Mouse (Mus musculus) urinary bladder, postnatal 25 days (tissue): ENCODE results near the gene Bcl2.
"Not testable (repeated sequence)": the region's sequence is repeated elsewhere in the genome, so short reads cannot be mapped to it uniquely, and the experiment has no call there.

Source experiments
- DNase-seq: peaks from one replicate; pipeline ENCODE4 v3.0.0; 2022; ENCODE audit warnings: low spot score

The Bcl2 gene

GRCm38 (mm10) chr1:106713621-106714529, at the start of gene Bcl2:
TSS of gene Bcl2 (minus strand) at chr1:106714274.
- DNase-seq = peak; percentile 60

GRCm38 (mm10) chr1:106760750-106761149, 46.7 kb upstream of the Bcl2 start:
- no peak for DNase-seq

GRCm38 (mm10) chr1:106759572-106760435, 45.7 kb upstream of the Bcl2 start, which contains the start of gene Kdsr:
TSS of gene Kdsr (minus strand) at chr1:106759727.
- DNase-seq = peak; percentile 88

DNA sequence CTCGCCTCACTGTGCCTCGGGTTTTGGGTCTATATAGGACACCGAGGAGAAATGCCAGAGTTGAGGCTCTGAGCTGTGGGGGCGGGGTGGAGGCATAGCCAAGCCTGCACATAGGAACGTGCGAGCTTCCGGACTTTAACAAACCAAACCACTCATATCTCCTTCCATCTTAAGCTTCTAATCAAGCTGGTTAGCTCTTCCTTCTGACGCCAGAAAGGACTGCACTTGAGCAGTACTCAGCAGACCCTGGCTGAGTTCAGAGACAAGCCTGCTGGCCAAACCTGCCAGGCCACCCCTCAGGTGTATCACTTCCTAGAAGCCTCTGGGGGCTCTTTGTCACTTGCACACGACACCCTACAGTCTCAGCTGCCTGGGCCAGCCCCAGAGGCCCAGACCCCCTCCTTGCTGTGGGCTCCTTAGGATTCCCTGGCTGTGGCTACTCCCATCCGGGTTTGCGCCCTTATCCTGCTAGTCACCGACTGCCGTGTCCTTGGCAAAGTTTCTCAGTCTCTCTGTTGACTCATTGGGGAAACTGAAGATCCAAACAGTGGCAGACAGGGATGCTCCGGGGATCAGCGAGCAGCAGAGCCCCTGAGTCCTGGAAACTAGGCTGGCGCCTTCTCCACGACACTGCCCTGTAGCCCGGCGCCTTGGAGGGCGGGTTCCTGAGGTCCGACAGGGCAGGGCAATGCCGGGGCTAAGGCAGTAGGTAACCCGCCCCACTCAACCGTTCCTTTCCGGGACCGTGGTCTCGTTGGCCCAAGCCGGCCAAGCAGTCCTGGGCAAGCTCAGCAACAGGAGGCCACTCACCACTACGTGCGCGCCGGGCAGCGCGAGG, 44.9 kb upstream of the Bcl2 start:
- peak; percentile 43 for DNase-seq

DNA sequence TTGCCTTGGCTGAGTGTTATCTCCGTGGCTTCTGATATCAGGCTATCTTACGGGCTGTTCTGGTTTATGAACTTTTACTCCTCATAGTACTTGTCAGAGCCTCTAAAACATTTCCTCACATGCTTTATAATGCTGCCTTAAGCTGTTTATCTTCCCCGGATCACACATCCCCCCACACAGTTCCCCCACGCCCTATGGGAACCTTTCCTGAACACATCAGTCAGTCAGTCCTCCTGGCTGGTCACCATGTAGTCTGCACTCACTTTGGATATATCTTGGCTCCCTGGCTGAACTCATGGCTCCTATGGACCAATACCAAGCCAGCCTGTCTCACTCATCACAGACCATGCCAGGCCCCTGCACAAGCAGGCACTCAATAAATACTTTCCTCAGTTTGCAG, 42.6 kb upstream of the Bcl2 start:
- DNase-seq = no peak

DNA sequence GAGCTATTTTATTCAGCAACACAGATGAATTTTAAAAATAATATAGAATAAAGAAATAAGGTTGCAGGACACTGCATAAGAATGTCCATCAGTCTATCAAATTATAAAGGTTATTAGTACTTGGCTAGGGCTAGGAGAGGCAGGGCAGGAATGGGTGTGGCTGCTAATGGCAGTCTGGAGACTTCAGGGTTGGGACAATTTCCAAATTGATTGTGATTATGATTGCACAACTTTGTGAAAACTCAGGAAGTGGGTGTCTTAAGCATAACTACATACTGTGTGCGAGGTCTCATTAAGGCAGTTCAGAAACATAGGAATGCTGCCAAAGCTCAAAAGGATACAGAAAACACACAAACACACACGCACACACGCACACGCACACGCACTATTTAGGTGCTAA, 37.9 kb upstream of the Bcl2 start:
- DNase-seq = no peak

DNA sequence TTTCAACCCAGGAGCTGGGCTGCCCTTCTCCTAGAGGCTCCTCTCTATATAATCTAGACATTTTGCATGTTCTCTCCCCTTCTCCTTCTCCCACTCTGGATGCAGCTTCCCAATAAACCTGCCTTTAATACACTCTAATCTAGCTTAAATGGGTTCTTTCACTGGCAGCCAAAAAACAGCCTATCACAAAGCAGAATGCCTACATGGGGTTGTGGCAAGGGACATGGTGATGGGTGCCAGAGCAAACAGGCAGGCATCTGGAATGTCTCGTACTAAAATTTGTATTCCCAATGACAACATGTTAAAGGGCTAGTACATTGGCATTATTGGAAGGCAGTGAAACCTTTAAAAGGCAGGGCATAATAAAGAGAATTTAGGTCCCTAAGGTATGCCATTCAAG, 36.6 kb upstream of the Bcl2 start:
- no peak for DNase-seq

DNA sequence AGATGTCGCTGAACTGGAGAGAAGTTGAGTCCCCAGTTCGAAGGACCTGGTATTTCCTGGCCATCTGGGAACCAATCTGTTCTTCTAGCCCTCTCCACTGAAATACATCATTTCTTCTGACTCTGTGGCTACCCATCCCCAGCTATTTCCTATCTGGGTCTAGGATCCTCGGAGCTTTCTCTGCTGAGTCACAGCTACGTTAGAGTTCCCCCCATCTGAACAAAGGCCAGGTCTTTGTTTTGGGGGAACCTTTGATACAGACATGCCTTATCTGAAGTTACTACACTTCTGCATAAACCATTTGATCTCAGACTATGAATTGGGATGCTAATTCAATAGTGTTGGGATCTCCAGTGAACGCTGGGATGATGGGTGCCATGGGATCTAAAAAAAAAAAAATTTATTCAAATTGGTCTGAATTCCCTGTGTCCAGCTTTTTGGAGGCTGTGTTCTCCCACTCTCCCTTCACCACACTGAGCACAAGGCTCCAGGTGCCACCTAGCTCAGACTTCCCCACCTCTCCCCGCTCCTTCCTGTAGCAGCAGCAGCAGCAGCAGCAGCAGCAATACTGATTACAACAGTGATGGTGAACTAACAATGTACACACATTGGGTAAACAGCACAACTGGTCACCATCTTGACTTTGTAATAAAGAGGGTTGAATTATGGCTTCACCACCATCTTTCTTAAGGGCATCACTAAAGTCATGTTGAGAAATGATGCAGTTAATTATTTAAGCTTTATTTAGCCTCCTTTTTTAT, 34.7 kb upstream of the Bcl2 start:
- no peak for DNase-seq

DNA sequence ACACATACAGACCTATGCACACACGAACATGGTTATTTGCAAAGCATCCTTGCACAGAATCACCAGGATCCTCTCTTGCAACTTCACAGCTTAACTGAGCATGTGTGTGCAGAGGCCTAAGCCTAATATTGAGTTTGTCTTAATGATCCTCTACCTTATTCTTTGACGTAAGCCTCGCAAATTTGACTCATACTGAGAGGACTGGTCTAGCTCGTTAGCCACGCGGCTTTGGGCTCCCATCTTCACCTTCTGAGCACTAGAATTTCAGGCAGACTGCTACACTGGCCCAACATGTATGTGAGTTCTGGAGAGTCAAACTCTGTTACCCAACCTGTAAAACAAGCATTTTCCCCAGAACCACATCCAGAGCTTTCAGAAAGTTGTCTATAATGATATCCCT, 28.9 kb upstream of the Bcl2 start:
- DNase-seq = no peak

DNA sequence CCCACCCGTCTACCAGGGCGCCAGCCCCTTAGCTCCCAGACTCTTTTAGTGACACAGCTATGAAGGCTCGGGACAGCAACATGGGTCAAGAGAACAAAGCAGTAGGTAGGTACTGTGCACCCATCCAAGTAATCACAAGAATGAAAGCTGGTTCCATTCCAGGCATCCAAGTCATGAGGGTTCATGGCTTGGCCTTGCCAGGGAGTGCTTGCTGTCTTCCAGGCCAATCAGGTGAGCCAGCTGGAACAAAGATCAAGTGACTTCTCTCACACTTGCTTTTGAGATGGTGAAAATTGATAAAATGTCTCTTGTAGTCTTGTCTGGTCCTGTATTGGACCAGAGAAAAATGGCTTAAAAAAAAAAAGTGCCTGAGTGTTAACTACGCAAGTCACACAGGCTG, 26.7 kb upstream of the Bcl2 start:
- no peak for DNase-seq

DNA sequence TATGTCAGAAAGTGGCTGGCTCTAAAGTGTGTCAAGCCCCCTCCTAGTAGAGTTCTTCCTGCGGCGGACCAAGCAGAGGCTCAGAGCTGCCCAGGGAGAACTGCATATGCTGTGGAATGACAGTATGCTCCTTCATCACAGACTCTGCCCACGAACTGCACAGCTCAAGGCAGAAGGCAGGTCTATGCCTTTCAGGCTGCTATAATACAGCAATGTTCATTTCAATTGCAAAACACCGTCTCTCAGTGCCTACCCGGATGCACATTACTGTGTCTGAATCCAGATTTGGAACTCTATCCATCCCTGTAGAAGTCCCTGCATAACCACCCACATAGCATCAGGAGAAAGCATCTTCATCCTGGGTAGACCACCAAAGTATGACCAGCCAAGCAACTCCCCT, 25.7 kb upstream of the Bcl2 start:
- DNase-seq = no peak

- no peak for DNase-seq
Measured at GRCm38 (mm10) chr1:106738092-106738491, 24.0 kb upstream of the Bcl2 start.

- DNase-seq = no peak
Measured at GRCm38 (mm10) chr1:106736211-106736610, 22.1 kb upstream of the Bcl2 start.

DNA sequence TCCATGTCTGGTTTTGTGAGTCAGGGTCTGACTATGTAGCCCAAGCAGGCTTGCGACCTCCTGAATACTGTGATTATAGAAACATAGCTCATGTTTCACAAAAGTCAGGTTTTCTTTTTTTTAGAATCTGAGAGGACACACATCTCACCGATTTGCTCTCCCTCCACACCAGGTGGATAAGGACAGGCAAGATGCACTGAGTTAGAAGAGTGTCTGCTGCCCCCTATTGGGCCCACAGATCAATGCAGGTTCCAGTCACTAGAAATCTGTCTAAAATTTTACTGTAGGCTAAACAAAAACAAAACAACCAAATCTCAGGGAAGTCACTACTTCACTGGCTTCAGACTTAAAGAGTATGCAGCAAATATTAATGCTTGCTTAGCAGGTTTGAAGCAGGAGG, 21.5 kb upstream of the Bcl2 start:
- DNase-seq = no peak

DNA sequence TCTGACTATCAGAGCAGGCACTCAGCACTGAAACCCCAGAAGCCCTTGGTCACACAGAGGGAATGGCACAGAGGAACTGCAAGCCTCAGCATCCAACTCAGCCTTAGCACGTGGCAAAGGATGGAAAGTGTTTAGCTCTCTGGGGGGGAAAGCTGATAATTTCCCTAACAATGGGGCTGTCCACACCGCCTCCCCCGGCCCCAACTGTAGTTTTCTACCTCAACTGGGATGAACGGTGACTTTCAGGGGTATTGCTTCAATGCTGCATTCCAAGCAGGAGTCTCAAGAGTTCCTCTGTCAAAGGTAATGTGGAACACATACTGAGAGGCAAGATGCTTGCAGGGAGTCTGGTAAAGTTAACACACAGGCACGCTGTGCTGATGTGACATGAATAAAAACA, 8.0 kb upstream of the Bcl2 start:
- DNase-seq = no peak

DNA sequence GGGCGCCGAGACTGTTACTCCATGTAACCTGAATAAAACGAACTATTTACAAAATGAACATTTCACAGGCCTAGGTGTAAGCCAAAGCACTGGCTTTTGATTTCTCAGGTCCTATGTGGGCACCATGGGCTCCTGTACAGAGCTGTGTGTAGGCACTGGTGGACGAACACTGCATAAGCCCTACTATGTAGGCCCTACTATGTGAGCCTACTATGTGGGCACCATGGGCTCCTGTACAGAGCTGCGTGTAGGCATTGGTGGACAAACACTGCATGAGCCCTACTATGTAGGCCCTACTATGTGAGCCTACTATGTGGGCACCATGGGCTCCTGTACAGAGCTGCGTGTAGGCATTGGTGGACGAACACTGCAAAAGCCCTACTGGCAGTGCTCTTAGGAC, 3.7 kb upstream of the Bcl2 start:
- not testable (repeated sequence) for DNase-seq

- DNase-seq = peak; percentile 66
Measured at GRCm38 (mm10) chr1:106717071-106717601, 3.1 kb upstream of the Bcl2 start.

GRCm38 (mm10) chr1:106716141-106716540, 2.1 kb upstream of the Bcl2 start:
- DNase-seq = no peak

DNA sequence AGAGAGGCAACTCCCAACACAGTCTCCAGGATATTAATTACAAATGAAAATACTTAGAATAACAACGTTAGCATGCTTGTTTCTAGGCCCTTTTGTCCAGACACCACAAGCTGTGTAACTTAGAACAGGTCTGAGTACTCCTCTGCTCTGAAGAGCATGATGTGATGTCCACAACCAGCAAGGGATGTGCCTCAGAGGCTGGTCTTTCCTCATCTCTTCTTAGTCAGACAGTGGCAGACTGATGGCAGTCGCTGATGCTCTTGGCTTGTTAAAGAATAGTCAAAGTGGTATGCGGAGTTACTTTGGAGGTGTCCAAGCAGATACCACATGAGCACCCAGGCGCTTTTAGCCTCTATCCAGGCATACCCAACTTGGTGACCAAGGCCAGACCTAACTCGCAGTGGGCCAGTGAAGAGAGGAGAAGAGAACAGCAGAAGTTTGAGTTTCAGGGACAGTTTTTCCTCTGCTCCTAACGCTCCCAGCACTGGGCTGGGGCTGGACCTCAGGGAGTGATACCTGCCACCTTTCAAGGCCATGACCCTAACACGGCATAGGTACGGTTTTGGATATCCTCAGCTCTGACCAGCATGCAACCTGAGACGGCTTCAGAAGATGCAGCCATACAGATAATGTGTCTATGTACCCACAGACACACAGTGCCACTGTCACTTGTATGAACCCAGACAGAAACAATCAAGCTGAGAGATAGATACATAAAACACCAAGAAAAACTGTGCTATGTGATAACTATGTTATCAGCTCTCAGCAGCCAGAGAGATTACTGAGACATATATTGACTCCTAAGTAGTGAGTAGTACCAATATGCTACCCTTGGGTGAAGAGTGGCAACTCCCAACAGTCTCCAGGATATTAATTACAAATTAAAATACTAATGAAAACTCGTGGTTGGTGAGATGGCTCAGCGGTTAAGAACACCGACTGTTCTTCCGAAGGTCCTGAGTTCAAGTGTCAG, 1.3 kb upstream of the Bcl2 start:
- no peak for DNase-seq

DNA sequence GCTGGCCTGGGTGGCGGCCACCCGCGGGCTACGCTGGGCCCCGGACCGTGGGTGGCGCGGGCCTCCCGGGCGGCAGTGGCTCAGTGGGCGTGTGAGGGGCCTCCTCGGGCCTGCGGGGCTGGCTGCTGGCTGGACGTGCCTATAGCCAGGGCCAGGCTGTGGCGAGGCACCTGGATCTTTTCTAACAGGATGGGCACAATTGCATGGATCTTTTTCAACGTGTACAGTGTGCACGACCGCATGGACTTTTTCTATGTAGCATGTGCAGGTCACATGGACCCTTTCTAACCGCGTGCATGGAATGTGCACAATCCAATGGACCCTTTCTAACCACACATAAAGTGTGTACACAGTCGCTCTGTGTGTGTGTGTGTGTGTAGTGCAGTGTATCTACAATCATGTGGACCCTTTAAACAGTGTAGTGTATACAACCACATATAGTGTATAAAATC, 482 bp upstream of the Bcl2 start:
- DNase-seq = no peak
